9 mouse cellular contexts compared by ENCODE assay signal in the genomic region with DNA sequence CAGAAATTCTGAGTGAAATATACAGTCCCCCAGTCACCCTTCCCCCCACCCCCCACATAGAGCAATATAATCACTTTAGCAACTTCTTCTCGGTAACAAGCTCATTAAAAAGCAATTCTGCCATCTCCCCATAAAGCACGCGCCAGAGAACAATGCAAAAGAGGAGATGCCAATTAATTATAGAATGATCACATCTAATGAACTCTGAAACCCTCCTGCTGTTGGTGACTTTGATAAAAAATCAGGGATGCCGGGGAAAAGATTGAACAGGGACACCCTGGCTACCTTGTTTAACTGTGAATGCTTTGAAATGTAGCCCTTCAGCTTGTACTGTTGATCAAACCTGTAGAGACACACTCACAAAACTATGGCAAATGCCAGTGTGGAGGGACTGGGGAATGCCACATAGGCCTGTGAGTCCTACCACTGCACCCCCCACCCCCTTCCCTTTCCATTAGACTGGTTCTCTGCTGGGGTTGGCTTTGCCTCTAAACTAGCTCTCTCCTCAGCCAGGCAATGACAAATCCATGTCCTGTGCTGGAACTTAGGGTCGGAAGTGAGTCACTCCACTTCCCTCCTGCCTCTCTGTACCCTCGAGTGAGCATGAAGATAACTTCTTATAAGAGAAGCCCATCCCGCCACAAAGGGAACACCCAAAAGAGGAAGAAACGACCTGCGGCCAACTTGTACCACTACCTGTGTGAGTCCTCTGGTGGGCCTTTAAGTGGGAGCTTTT. TPM values are rescaled to one million over a fixed set of nuclear protein-coding genes. Genes with fewer than 3 reads are reported as not detected.
DNase-seq lines count a peak whose midpoint lies in the region; ATAC-seq and TF ChIP-seq lines count a peak whose summit lies in the region.
"Had no signal": no experiment of that assay in that cellular context is flagged by ENCODE, and none has a peak within 500 bp of the region (broad histone marks: within the 10 kb centered on the region; RNA-seq: fewer than 3 reads in every experiment).

No protein-coding gene starts in this region.

- H3K27ac ChIP-seq in CH12.LX (ENCODE audit: insufficient read depth, low read depth), result peak overlapping the region; percentile 62
- H3K27ac ChIP-seq: embryonic facial prominence, embryonic 15.5 days had no signal

- peak overlapping the region; percentile 96 for H3K4me2 ChIP-seq in CH12.LX (ENCODE audit: insufficient read depth, low read depth, poor library complexity, severe bottlenecking)
- H3K4me2 ChIP-seq: embryonic facial prominence, embryonic 15.5 days had no signal

- TF ChIP-seq CTCF in CH12.LX (conservative IDR thresholded peaks at IDR 0.05 in 1 of 2, IDR thresholded peaks at IDR 0.05 in 1 of 2; ENCODE audit: low read depth in 2 of 2, low read length in 2 of 2), result no peak

- no peak for TF ChIP-seq POLR2A in CH12.LX (IDR thresholded peaks at IDR 0.05; ENCODE audit: low read depth, low read length)

- dilution Hi-C loops in CH12.LX (cut with MboI; ENCODE audit: extremely low pct_ligation_motif_present, extremely low pct_unique_long_range_greater_than_20kb, low sequenced_read_pairs), result no loop called here

- peak overlapping the region; percentile 50 for H3K9ac ChIP-seq in CH12.LX (ENCODE audit: insufficient read depth, low read depth)
- H3K9ac ChIP-seq: embryonic facial prominence, embryonic 15.5 days had no signal

- TF ChIP-seq EP300 in CH12.LX (IDR thresholded peaks at IDR 0.05; ENCODE audit: low read length), result no peak

- DNase-seq in cerebellum, adult 11 months, result peak; percentile 33
- DNase-seq in cerebellum, postnatal 4 days (ENCODE audit: low spot score in 2 of 2), result no peak
- DNase-seq in CH12.LX (ENCODE audit: extremely low read depth), result no peak
- DNase-seq in liver, result peak; percentile 10
- peak; percentile 75 for DNase-seq in splenic B cell, adult 2 months (ENCODE audit: low read depth, low spot score)
- DNase-seq in layer of hippocampus, postnatal 36 days, result no peak

- ATAC-seq in granulocyte monocyte progenitor cell, adult 5-6 weeks (replicated peaks; ENCODE audit: poor library complexity, severe bottlenecking), result peak; percentile 91
- ATAC-seq in CD4-positive, CD25-positive, alpha-beta regulatory T cell, adult 4 months, result no peak

- in situ Hi-C loops in CH12.LX (cut with MboI; ENCODE audit: low pct_ligation_motif_present, low pct_unique_long_range_greater_than_20kb, low sequenced_read_pairs), result no loop called here

- peaks cover 12 to 32% of the 10 kb centered on the region in 2 experiments for H3K4me1 ChIP-seq in CH12.LX (ENCODE audit: control insufficient read depth in 1 of 2, insufficient read depth in 2 of 2)
- H3K4me1 ChIP-seq: embryonic facial prominence, embryonic 15.5 days had no signal

- H3K36me3 ChIP-seq in CH12.LX (replicated peaks in 1 of 2; ENCODE audit: control insufficient read depth in 1 of 2, insufficient read depth in 1 of 2, low read length in 1 of 2), result peaks cover 9 to 37% of the 10 kb centered on the region in 2 experiments
- H3K36me3 ChIP-seq in splenic B cell, adult 2 months (ENCODE audit: control insufficient read depth, insufficient read depth, low read length, poor library complexity, severe bottlenecking), result no peaks in the 10 kb centered on the region

- peak overlapping the region; percentile 51 to 65 (median 65) for H3K4me3 ChIP-seq in CH12.LX (replicated peaks in 1 of 3; ENCODE audit: low read depth in 2 of 3, low read length in 2 of 3, poor library complexity in 1 of 3)
- H3K4me3 ChIP-seq: embryonic facial prominence, embryonic 15.5 days had no signal

- H3K27me3 ChIP-seq in CH12.LX (replicated peaks), result no peaks in the 10 kb centered on the region
- no peaks in the 10 kb centered on the region for H3K27me3 ChIP-seq in splenic B cell, adult 2 months (ENCODE audit: control insufficient read depth, insufficient read depth, low read length, poor library complexity, severe bottlenecking)
- H3K27me3 ChIP-seq: embryonic facial prominence, embryonic 15.5 days had no signal

- no peaks in the 10 kb centered on the region for H3K9me3 ChIP-seq in CH12.LX (replicated peaks; ENCODE audit: low read length)
- H3K9me3 ChIP-seq: embryonic facial prominence, embryonic 15.5 days had no signal

- peaks cover 13% of the 10 kb centered on the region for H3K79me2 ChIP-seq in CH12.LX (replicated peaks; ENCODE audit: control insufficient read depth, extremely low read depth, insufficient read depth, poor library complexity, severe bottlenecking)

- no peak for TF ChIP-seq RAD21 in CH12.LX (IDR thresholded peaks at IDR 0.05; ENCODE audit: low read depth, low read length)

TF ChIP-seq in CH12.LX, 34 proteins besides CTCF, POLR2A, EP300 and RAD21:
- no peak for TF ChIP-seq JUND (conservative IDR thresholded peaks at IDR 0.05; ENCODE audit: low read depth, low read length)
- no peak for TF ChIP-seq CHD1 (IDR thresholded peaks at IDR 0.05; ENCODE audit: low read depth, low read length)
- TF ChIP-seq SIN3A (IDR thresholded peaks at IDR 0.05; ENCODE audit: low read length), result peak; percentile 2; the same call in 1 of the 2 replicates
- no peak for TF ChIP-seq KAT2A (IDR thresholded peaks at IDR 0.05; ENCODE audit: insufficient replicate concordance, low read length)
- no peak for TF ChIP-seq RCOR1 (conservative IDR thresholded peaks at IDR 0.05; ENCODE audit: low read depth, low read length)
- TF ChIP-seq JUN (IDR thresholded peaks at IDR 0.05; ENCODE audit: insufficient read depth, low read depth, low read length), result no peak
- TF ChIP-seq MAZ (IDR thresholded peaks at IDR 0.05; ENCODE audit: low read depth, low read length), result no peak

RNA-seq across cellular contexts. Expression of a gene that starts 43.9 kb away (rescaled TPM):
- total RNA-seq in CH12.LX (2012; rRNA removed) (4.7 and 6.2 TPM in 2 replicates), CH12.LX (2014; rRNA removed) (3.7 and 4.3 TPM in 2 replicates)
- 6.5 and 6.7 TPM in 2 replicates for polyA plus RNA-seq in CH12.LX (2012; ENCODE audit: insufficient read length, low read depth)
- 5.0 and 8.5 TPM in 2 replicates for total RNA-seq in granulocyte monocyte progenitor cell, adult 5-6 weeks (2014; fragmentation: Nextera tagmentation)
- 6.3 and 12.4 TPM in 2 replicates for total RNA-seq in granulocyte monocyte progenitor cell, adult 5-6 weeks (2017)
- total RNA-seq in layer of hippocampus, postnatal 36 days (2021), result 10 to 100 TPM; 31.7 to 31.8 TPM
- 10 to 100 TPM; 30.0 to 36.1 TPM for polyA plus RNA-seq in CD4-positive, CD25-positive, alpha-beta regulatory T cell, adult 4 months (2017; shearing (Covaris generic))

Comparison
In these comparisons a context has a peak if more than half of its experiments do, and no peak if none do; other contexts are left out.
1. DNase-seq: peak in cerebellum, adult 11 months (single experiment), liver (single experiment) and splenic B cell, adult 2 months (single experiment); none in cerebellum, postnatal 4 days (0 of 2), CH12.LX (single experiment) and layer of hippocampus, postnatal 36 days (0 of 2).